Mouse (Mus musculus) cerebellum, adult 18-20 months (tissue): ENCODE results near the gene Foxm1.

Source experiments
- DNase-seq, 2 experiments: peaks; one replicate each; pipeline ENCODE4 v3.0.0; 2021

The Foxm1 gene

GRCm38 (mm10) chr6:128425046-128425445 lies 62.3 kb downstream of the Foxm1 start:
- no peak for DNase-seq
